Mouse (Mus musculus): ENCODE results near the gene Hdlbp. TPM values are rescaled to one million over a fixed set of nuclear protein-coding genes. Genes with fewer than 3 reads are reported as not detected.
"Not testable (repeated sequence)": the region's sequence is repeated elsewhere in the genome, so short reads cannot be mapped to it uniquely, and the experiment has no call there.

Hdlbp gene
- polyA plus RNA-seq, 1 experiment from 2014 or later: 104 TPM

DNA sequence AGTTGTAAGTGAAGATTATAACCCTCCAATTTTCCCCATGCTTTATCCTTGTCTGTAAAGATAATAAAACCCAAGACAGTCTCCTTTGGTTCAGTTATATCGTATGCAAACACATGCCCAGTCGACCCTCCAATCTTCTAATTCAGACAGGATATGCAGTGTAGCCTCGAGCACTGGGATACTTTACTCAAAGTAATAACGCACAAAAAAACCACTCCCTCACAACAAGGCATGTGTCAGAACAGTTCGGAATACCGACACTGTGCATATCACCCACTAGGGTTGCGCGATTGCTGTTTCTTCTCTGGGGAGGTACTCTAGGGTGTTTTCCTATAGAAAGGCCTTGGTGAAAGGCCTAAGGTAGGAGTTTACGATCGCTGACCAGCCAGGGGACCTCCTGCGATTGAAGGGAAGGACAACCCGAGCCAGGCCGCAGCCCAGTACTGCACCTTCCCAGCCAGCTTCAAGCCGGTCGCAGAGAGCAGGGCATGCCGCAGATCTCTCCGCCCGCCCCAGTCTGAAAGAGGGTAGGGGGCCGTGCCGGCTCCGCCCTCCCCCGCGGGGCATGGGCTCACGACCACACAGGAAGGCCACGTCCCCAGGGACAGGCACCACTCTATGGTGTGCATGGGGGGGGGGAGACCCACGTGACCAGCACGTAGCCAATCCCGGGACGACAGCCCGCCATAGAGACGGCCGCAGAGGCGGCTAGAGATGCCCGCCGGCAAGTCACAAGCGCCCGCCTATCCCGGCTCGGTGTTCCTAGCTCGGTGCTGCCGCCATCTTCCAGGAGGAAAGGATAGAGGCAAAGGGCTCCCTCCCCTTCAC lies 643 bp downstream of the Hdlbp start:
- 2% methylated on average over 40 of the region's 41 CpGs for WGBS
- ATAC-seq (ENCODE audit: low FRiP score, low read depth): peak; percentile 96
- peak overlapping the region; percentile 83 for H3K4me3 ChIP-seq
- peak overlapping the region; percentile 75 for H3K9ac ChIP-seq (replicated peaks)
- H3K4me1 ChIP-seq: peaks cover 9% of the 10 kb centered on the region
- peak overlapping the region; percentile 88 for H3K27ac ChIP-seq (replicated peaks)
- no peaks in the 10 kb centered on the region for H3K27me3 ChIP-seq
- H3K9me3 ChIP-seq: no peaks in the 10 kb centered on the region
- no peaks in the 10 kb centered on the region for H3K36me3 ChIP-seq
- peak overlapping the region; percentile 84 for H3K4me2 ChIP-seq (replicated peaks)

DNA sequence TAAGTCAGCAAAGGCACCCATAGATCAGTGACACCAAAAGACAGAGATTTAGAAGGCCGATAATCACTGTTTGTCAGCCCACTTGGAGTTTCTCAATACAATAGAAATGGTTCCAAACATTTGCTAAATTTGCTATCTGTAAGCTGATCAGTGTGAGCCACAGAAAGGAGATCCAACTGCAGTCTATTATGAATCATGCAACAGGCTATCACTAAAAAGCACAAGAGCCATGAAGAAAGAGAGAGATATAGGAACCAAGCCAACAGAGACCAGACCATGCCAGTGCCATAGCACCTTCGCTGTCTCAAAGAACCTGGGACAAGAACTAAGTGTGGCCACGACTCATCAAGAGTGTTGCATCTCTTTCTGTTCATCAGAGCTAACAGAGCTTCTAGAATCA lies 2.9 kb downstream of the Hdlbp start:
- WGBS: 89% methylated on average over 3 of the region's 3 CpGs
- no peaks in the 10 kb centered on the region for H3K36me3 ChIP-seq

DNA sequence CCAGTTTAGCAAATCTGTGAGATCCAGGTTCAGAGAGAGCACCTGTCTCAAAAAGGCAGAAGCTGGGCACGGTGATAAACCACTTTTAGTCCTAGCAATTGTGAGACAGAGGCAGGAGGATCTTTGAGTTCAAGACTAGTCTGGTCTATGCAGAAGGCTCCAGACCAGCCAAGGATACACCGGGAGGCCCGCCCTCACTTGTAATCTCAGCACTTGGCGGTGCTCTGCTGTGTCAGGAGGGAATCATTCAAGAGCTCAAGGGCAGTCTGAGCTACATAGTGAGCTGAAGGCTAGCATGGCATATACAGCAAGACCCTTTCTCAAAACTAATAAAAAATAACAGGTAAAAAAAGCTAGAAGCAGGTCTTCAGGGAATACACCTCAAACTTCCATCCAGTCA lies 10.0 kb downstream of the Hdlbp start:
- WGBS: 91% methylated on average over 4 of the region's 4 CpGs
- H3K36me3 ChIP-seq: no peaks in the 10 kb centered on the region
- no peaks in the 10 kb centered on the region for H3K9me3 ChIP-seq
- no peak overlapping the region for H3K4me3 ChIP-seq
- H3K9ac ChIP-seq (replicated peaks): no peak overlapping the region
- H3K27me3 ChIP-seq: no peaks in the 10 kb centered on the region
- no peak overlapping the region for H3K4me2 ChIP-seq (replicated peaks)
- no peak for ATAC-seq (ENCODE audit: low FRiP score, low read depth)
- no peak overlapping the region for H3K27ac ChIP-seq (replicated peaks)
- no peaks in the 10 kb centered on the region for H3K4me1 ChIP-seq

More for the DNA sequence above, 2.9 kb downstream of the Hdlbp start:
- H3K9me3 ChIP-seq: no peaks in the 10 kb centered on the region
- H3K27me3 ChIP-seq: no peaks in the 10 kb centered on the region
- H3K9ac ChIP-seq (replicated peaks): no peak overlapping the region
- no peak for ATAC-seq (ENCODE audit: low FRiP score, low read depth)
- H3K4me1 ChIP-seq: peaks cover 9% of the 10 kb centered on the region
- no peak overlapping the region for H3K4me3 ChIP-seq
- H3K4me2 ChIP-seq (replicated peaks): no peak overlapping the region
- H3K27ac ChIP-seq (replicated peaks): no peak overlapping the region

DNA sequence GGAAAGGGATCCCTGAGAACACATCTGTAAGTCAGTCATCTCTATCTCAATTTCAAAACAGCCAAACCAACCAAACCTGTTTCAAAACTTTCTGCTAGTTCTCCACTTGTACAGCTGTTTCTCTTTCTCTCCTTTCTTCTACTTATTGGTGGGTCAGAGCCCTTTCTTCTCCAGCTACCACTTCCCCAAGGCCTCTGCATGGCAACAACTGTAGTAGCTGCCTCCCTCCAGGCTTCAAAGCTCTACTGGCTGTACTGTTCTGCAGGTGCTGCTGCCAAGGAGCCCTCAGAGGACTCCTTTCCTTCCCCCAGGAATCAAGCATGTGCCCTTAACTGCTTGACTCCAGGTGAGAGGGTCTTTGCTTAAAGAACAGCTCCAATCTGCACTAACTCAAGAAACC lies 12.9 kb downstream of the Hdlbp start:
- no peak overlapping the region for H3K4me2 ChIP-seq (replicated peaks)
- no peak overlapping the region for H3K4me3 ChIP-seq
- H3K36me3 ChIP-seq: no peaks in the 10 kb centered on the region
- no peak overlapping the region for H3K27ac ChIP-seq (replicated peaks)
- no peaks in the 10 kb centered on the region for H3K27me3 ChIP-seq
- no peaks in the 10 kb centered on the region for H3K9me3 ChIP-seq
- H3K9ac ChIP-seq (replicated peaks): no peak overlapping the region
- no peaks in the 10 kb centered on the region for H3K4me1 ChIP-seq
- ATAC-seq (ENCODE audit: low FRiP score, low read depth): no peak

DNA sequence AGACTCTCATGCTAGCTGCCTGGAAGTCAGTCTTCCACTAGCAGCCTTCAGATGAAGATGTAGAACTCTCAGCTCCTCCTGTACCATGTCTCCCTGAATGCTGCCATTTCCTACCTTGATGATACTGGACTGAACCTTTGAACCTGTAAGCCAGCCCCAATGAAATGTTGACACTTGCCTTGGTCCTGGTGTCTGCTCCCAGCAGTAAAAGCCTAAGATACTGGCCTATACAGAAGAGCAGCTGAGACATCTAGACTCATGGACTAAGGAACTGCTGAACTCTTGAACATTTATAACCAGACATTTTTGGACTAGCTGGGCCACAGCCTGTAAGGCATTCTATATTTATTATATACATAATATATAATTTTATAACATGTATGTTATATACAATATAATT lies 13.5 kb downstream of the Hdlbp start:
- no peak for ATAC-seq (ENCODE audit: low FRiP score, low read depth)
- no peaks in the 10 kb centered on the region for H3K9me3 ChIP-seq
- no peak overlapping the region for H3K27ac ChIP-seq (replicated peaks)
- no peak overlapping the region for H3K4me3 ChIP-seq
- no peaks in the 10 kb centered on the region for H3K36me3 ChIP-seq
- no peak overlapping the region for H3K4me2 ChIP-seq (replicated peaks)
- H3K27me3 ChIP-seq: no peaks in the 10 kb centered on the region
- H3K9ac ChIP-seq (replicated peaks): no peak overlapping the region
- H3K4me1 ChIP-seq: no peaks in the 10 kb centered on the region

DNA sequence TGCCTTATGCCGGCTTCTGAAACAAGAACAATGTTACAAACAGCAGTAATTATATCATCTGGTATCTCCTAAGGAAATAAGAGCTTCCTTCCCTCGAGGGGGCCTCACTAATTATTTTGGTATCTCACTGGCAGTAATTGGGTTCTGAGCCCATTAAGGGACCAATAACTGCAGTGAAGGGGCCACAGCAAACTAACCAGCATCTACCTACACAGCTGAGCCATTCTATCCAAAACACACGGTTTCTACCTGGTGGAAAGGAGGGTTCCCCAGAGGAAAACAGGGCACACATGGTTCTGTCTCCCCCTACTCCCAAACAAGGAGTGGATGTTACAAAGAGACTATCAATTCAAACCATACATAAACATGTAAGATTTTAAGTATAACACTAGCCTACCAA lies 19.5 kb downstream of the Hdlbp start:
- Histone ChIP-seq H3K9ac (replicated peaks) (no peak overlapping the region), H3K4me2 (replicated peaks) (no peak overlapping the region), H3K36me3 (no peaks in the 10 kb centered on the region), H3K27me3 (no peaks in the 10 kb centered on the region), H3K4me1 (no peaks in the 10 kb centered on the region), H3K4me3 (no peak overlapping the region), H3K27ac (replicated peaks) (no peak overlapping the region), H3K9me3 (no peaks in the 10 kb centered on the region)
- WGBS: 74% methylated on average over 3 of the region's 3 CpGs
- no peak for ATAC-seq (ENCODE audit: low FRiP score, low read depth)

DNA sequence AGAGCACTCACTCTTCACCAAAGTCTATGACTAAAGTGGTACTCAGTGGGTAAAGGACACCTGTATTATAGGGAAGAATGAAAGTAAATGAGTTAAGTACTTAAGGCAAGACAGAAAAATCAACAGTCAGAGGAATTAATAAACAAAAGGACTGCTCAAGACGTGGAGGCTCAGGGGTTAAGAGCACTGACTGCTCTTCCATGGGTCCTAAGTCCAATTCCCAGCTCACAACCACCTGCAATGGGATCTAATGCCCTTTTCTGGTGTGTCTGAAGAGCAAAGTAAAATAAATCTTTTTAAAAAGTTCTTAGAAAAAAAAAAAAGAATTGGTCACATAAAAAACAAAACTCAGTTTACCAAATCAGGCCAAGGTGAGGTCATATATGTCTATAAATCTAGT lies 20.3 kb downstream of the Hdlbp start:
- Histone ChIP-seq H3K36me3 (no peaks in the 10 kb centered on the region), H3K9me3 (no peaks in the 10 kb centered on the region), H3K27me3 (no peaks in the 10 kb centered on the region), H3K4me1 (no peaks in the 10 kb centered on the region), H3K27ac (replicated peaks) (no peak overlapping the region), H3K9ac (replicated peaks) (no peak overlapping the region), H3K4me2 (replicated peaks) (no peak overlapping the region), H3K4me3 (no peak overlapping the region)
- WGBS: 52% methylated on average over 1 of the region's 1 CpGs
- no peak for ATAC-seq (ENCODE audit: low FRiP score, low read depth)

DNA sequence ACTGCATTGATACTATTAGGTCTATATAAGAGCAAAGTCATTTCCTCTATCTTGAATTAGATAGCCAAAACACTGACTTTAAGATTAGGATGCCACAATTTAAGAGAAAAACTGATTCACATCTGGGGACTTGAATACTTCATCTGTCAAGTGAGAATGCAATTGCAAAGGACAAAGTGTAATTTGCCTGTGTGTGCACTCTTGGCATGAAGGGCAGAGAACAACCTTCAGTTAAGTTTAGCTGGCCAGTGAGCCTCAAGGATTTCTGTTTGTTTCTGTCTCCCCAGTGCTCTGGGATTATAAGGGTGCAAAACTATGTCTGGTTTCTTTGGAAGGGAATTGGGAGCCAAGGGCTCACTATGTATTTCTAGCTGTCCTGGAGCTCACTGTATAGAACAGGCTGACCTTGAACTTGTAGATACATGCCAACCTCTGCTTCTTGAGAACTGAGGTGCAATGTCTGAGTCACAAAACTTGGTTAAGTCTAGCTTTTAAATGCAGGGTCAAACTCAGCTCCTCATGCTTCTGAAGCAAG lies 24.8 kb downstream of the Hdlbp start:
- Histone ChIP-seq H3K9ac (replicated peaks) (no peak overlapping the region), H3K27ac (replicated peaks) (no peak overlapping the region), H3K27me3 (no peaks in the 10 kb centered on the region), H3K4me3 (no peak overlapping the region), H3K4me2 (replicated peaks) (no peak overlapping the region), H3K4me1 (no peaks in the 10 kb centered on the region), H3K9me3 (no peaks in the 10 kb centered on the region), H3K36me3 (no peaks in the 10 kb centered on the region)
- ATAC-seq (ENCODE audit: low FRiP score, low read depth): no peak

DNA sequence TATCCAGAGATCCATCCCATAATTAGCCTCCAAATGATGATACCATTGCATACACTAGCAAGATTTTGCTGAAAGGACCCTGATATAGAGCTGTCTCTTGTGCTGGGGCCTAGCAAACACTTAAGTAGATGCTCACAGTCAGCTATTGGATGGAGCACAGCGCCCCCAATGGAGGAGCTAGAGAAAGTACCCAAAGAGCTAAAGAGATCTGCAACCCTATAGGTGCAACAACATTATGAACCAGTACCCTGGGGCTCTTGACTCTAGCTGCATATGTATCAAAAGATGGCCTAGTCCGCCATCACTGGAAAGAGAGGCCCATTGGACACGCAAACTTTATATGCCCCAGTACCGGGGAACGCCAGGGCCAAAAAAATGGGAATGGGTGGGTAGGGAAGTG lies 28.5 kb downstream of the Hdlbp start:
- ATAC-seq (ENCODE audit: low FRiP score, low read depth); H3K36me3 ChIP-seq; H3K4me3 ChIP-seq; H3K9me3 ChIP-seq; H3K4me2 ChIP-seq (replicated peaks); H3K27me3 ChIP-seq; H3K27ac ChIP-seq (replicated peaks); H3K9ac ChIP-seq (replicated peaks); H3K4me1 ChIP-seq: not testable (repeated sequence)
- 83% methylated on average over 5 of the region's 5 CpGs for WGBS

DNA sequence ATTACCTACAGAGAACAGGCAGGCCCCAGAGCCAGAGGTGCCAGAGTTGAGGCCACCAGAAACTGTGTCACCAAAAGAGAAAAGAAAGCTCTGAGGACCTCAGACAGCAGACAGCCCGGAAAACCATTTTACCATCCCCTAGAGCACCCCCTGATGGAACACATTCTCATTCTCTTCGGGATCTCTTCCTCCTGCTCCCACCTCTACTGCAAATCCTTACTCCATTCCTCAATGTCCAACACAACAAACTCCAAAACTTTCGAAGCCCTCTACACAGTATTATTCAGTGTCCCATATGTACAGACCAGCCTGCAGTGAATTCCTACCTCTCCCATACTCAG lies 32.8 kb downstream of the Hdlbp start:
- H3K27ac ChIP-seq (replicated peaks): peak overlapping the region; percentile 64; the same call in 1 of the 2 replicates
- peak overlapping the region; percentile 86 for H3K4me3 ChIP-seq
- H3K9me3 ChIP-seq: no peaks in the 10 kb centered on the region
- 0 out of 2 replicates have a peak, but pooled peaks cover under 1% of the 10 kb centered on the region for H3K36me3 ChIP-seq
- H3K4me2 ChIP-seq (replicated peaks): peak overlapping the region; percentile 99
- ATAC-seq (ENCODE audit: low FRiP score, low read depth): peak; percentile 31
- H3K27me3 ChIP-seq: no peaks in the 10 kb centered on the region
- H3K4me1 ChIP-seq: peaks cover 20% of the 10 kb centered on the region
- peak overlapping the region; percentile 75 for H3K9ac ChIP-seq (replicated peaks)
- WGBS: 17% methylated on average over 3 of the region's 3 CpGs

DNA sequence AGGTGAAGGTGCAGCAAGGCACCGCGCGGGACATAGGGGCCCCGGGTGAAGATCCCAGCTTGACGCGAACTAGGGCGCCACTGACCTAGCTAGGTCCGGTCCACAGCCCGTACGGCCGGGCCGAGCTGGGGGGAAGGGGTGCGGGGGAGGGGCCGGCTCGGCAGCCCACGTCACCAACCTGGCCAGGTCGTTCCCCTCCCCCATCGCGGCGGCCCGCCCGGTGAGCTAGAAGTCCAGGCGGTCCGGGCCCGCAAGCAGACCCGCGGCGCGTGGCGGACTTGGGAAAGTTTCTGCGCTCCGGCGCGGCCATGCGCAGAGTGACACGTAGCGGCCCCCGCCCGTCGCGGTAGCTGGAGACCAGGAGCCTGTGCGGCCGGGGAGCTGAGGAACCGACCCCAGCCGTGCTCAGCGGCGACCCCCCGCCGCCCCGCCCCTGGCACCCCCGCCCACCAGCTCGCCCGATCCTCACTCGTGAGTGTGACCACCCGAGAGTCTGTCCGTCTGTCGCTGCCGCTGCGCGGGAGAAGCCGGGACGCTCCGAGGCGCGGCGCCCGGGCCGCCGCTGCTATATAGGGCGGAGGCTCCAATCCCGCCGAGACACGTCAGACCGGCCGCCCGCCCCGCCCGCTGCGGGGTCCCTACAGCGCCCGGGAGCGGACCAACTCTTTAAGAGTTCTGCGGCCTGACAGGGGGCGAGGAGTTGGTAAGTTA lies 33.3 kb downstream of the Hdlbp start:
- H3K36me3 ChIP-seq: 0 out of 2 replicates have a peak, but pooled peaks cover 6% of the 10 kb centered on the region
- H3K9me3 ChIP-seq: no peaks in the 10 kb centered on the region
- peak overlapping the region; percentile 86 for H3K4me3 ChIP-seq
- under 1% methylated on average over 82 of the region's 84 CpGs for WGBS
- peaks cover 20% of the 10 kb centered on the region for H3K4me1 ChIP-seq
- H3K27me3 ChIP-seq: no peaks in the 10 kb centered on the region
- peak overlapping the region; percentile 99 for H3K4me2 ChIP-seq (replicated peaks)
- H3K27ac ChIP-seq (replicated peaks): peak overlapping the region; percentile 64
- H3K9ac ChIP-seq (replicated peaks): peak overlapping the region; percentile 75
- ATAC-seq (ENCODE audit: low FRiP score, low read depth): peak; percentile 92

DNA sequence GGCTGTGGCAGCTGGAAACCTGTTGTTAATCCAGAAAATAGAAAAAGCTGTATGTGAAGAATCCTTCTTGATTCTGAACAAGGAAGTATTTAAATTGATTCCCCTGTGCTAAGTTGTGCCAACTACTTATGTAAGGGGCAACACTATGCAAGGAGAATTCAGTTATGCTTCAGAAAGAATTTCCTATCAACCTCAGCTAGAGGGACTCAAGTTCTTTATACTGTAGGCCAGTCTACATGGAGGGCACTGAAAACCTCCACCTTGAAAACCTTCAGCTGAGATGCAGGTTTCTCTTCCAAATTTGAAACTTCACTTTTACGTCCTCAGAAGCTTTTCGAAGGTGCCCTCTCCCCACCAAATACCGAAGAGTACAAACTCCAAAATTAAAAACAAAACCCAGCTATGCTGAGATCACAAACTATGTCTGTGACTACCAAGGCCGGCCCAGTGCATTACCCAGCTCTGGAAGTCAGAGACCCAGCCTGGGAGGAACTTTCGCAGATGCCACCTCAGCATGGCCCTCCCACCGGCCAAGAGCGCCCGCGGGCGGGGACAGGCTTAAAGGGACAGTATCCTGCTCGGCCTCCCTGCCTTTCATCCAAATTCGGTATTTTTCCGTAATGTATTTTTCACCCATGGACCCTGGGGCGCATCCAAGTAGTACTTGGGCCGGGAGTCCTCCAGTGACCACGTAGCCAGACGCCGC lies 34.1 kb downstream of the Hdlbp start:
- ATAC-seq (ENCODE audit: low FRiP score, low read depth): peak; percentile 68
- H3K4me2 ChIP-seq (replicated peaks): peak overlapping the region; percentile 99
- H3K27ac ChIP-seq (replicated peaks): peak overlapping the region; percentile 64
- H3K36me3 ChIP-seq: 0 out of 2 replicates have a peak, but pooled peaks cover 7% of the 10 kb centered on the region
- peaks cover 20% of the 10 kb centered on the region for H3K4me1 ChIP-seq
- H3K9ac ChIP-seq (replicated peaks): peak overlapping the region; percentile 75
- no peaks in the 10 kb centered on the region for H3K9me3 ChIP-seq
- 6% methylated on average over 18 of the region's 18 CpGs for WGBS
- peak overlapping the region; percentile 86 for H3K4me3 ChIP-seq
- H3K27me3 ChIP-seq: no peaks in the 10 kb centered on the region
